Mouse (Mus musculus) thymus, postnatal 4 days (tissue): ENCODE data around the gene Lpp.

ENCODE experiments used
- DNase-seq: peaks from one replicate; pipeline ENCODE4 v3.0.0; 2021

Lpp gene

GRCm38 (mm10) chr16:24438438-24438837 is 45.1 kb downstream of the Lpp start:
- DNase-seq = peak; percentile 6

- peak; percentile 7 for DNase-seq
These were observed 48.0 kb downstream of the Lpp start for GRCm38 (mm10) chr16:24441338-24441737.

GRCm38 (mm10) chr16:24442500-24443122 is 49.3 kb downstream of the Lpp start:
- DNase-seq = no peak

GRCm38 (mm10) chr16:24443123-24443515 is 49.8 kb downstream of the Lpp start:
- no peak for DNase-seq

GRCm38 (mm10) chr16:24443555-24443954 is 50.2 kb downstream of the Lpp start:
- DNase-seq = no peak

GRCm38 (mm10) chr16:24444818-24445217 is 51.5 kb downstream of the Lpp start:
- no peak for DNase-seq

- no peak for DNase-seq
These were observed 52.2 kb downstream of the Lpp start for GRCm38 (mm10) chr16:24445473-24445872.

GRCm38 (mm10) chr16:24446449-24446848 is 53.1 kb downstream of the Lpp start:
- DNase-seq = no peak

- no peak for DNase-seq
These were observed 54.6 kb downstream of the Lpp start for GRCm38 (mm10) chr16:24447666-24448492.

- no peak for DNase-seq
These were observed 55.2 kb downstream of the Lpp start for GRCm38 (mm10) chr16:24448493-24448845.

- DNase-seq = peak; percentile 57
These were observed 56.5 kb downstream of the Lpp start for GRCm38 (mm10) chr16:24449806-24450205.

GRCm38 (mm10) chr16:24450256-24450655 is 56.9 kb downstream of the Lpp start:
- no peak for DNase-seq

- no peak for DNase-seq
These were observed 57.8 kb downstream of the Lpp start for GRCm38 (mm10) chr16:24451123-24451522.

GRCm38 (mm10) chr16:24453536-24453935 is 60.2 kb downstream of the Lpp start:
- DNase-seq = no peak

- no peak for DNase-seq
These were observed 61.2 kb downstream of the Lpp start for GRCm38 (mm10) chr16:24454493-24454892.

- DNase-seq = no peak
These were observed 62.1 kb downstream of the Lpp start for GRCm38 (mm10) chr16:24455361-24455855.

GRCm38 (mm10) chr16:24463842-24464241 is 70.5 kb downstream of the Lpp start:
- no peak for DNase-seq

GRCm38 (mm10) chr16:24464436-24464835 is 71.1 kb downstream of the Lpp start:
- no peak for DNase-seq

GRCm38 (mm10) chr16:24465633-24466032 is 72.3 kb downstream of the Lpp start:
- DNase-seq = no peak

GRCm38 (mm10) chr16:24467544-24468290 is 74.4 kb downstream of the Lpp start:
- no peak for DNase-seq

GRCm38 (mm10) chr16:24469313-24469712 is 76.0 kb downstream of the Lpp start:
- no peak for DNase-seq

GRCm38 (mm10) chr16:24470601-24471000 is 77.3 kb downstream of the Lpp start:
- no peak for DNase-seq

GRCm38 (mm10) chr16:24471029-24471428 is 77.7 kb downstream of the Lpp start:
- DNase-seq = no peak

GRCm38 (mm10) chr16:24471801-24472200 is 78.5 kb downstream of the Lpp start:
- DNase-seq = no peak
